Mouse (Mus musculus): Measurements from ENCODE around the gene Clec2d.

DNA sequence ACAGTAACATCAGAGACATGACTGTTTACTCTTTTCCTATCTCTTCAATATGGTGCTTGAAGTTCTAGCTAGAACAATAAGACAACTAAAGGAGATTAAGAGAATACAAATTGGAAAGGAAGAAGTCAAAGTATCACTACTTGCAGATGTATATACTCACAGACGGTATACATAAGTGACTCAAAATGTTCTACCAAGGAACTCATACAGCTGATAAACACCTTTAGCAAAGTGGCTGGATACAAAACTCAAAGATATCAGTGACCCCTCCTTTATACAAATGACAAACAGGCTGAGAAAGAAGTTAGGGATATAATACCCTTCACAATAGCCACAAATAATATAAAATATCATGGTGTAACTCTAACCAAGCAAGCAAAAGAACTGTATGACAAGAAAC lies 40.6 kb downstream of the Clec2d start:
- TF ChIP-seq POLR2A (IDR thresholded peaks at IDR 0.05; ENCODE audit: borderline replicate concordance, extremely low read depth, low read depth, low read length) (no peak), CTCF (IDR thresholded peaks at IDR 0.05; ENCODE audit: insufficient read depth, low read length) (no peak)

Measured in lung, adult 2 months (tissue).